Mouse (Mus musculus) lung, adult 2 months (tissue): ENCODE measurements around the gene Gcnt2.

Experiments
- CTCF ChIP-seq: fragments of 200-500 bp; IDR thresholded peaks from 2 replicates; pipeline ENCODE4 v1.5.1; 2011; ENCODE audit warnings: mild to moderate bottlenecking, low read length, control low read depth; ENCODE audit not compliant: insufficient read depth
- POLR2A ChIP-seq: fragments of 200-500 bp; IDR thresholded peaks from 2 replicates; pipeline ENCODE4 v1.6.1; 2011; ENCODE audit warnings: low read depth, mild to moderate bottlenecking, control low read depth, low read length, borderline replicate concordance; ENCODE audit errors: extremely low read depth

DNA sequence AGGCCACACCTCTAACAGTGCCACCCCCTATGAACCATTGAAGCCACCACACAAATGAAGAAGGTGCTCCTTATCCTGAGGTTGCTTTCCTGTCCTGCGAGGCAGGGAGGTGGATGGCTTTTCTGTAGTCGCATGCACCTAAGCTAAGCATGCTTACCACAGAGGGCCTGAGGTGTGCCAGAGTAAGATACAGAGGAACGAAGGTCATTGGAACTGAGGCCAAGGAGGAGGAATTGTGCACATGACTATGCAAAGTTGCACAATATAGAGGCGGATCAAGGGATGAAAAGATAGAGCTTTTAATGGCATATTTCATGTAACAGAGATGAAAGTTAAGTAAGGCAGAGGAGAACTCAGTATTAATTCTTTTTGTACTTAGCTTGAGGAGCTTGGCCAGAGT, 146.7 kb downstream of the Gcnt2 start:
- no peak for TF ChIP-seq POLR2A
- TF ChIP-seq CTCF = no peak
